Mouse (Mus musculus): ENCODE results near the gene Lrmda.

Lrmda gene

GRCm38 (mm10) chr14:22907221-22907620, 887.7 kb downstream of the Lrmda start:
- no peak for DNase-seq

GRCm38 (mm10) chr14:22908006-22908405, 888.5 kb downstream of the Lrmda start:
- no peak for DNase-seq

DNA sequence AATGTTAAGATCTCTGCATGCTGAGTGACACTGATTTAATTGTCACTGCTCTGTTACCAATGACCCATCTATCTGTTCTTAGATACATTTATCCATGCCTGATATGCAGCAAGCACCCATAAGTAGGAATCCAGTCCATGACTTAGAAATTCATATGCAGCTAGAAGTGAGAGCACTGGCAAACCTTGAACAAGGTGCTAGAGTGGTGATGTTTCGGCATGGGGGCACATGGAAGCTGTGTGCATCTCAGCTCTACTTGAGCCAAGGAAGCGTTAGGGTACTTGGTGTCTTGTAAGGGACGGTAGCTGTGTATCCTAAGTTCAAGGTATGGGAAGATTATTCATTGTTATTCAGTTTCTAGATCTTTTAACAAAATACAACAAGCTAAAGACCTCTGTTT, 896.0 kb downstream of the Lrmda start:
- DNase-seq = no peak

DNA sequence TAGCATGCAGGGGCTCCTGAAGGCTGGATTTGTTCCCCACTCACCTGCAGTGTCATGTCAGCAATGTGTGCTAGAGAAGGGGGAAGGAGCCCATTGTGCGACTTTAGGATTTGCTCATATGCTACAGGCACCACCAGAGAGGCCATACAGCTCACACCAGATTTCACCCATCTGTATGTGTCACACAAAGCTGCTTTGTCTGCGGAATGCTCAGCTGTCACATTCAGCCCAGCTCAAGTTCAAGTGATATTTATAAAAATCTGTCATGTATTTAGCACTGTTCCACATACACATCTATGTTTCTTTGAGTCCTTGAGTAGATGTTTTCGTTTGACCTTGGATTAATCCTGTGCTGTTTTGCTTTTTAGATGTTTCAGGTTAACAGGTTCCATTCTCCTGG, 899.0 kb downstream of the Lrmda start:
- DNase-seq = no peak

DNA sequence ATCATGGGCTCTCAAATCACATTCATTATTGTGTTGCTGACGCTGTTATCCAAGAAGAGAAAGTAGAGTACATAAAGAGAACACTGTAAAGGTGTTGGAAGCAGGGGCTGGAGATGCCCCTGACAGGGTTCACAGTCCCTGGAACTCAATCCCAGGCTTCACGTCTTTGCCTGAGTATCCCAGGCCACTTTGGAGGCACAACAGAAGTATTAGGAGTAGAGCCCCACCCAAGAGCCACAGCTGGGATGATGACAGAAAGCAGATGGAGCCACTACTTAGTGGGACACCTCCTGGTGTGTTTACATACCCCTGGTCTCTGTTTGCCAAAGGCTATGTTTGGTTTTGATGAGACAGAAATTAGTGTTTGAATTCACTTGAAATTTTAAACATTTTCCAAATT, 899.4 kb downstream of the Lrmda start:
- DNase-seq = no peak

- DNase-seq = no peak
Measured at GRCm38 (mm10) chr14:22921152-22921551, 901.6 kb downstream of the Lrmda start.

DNA sequence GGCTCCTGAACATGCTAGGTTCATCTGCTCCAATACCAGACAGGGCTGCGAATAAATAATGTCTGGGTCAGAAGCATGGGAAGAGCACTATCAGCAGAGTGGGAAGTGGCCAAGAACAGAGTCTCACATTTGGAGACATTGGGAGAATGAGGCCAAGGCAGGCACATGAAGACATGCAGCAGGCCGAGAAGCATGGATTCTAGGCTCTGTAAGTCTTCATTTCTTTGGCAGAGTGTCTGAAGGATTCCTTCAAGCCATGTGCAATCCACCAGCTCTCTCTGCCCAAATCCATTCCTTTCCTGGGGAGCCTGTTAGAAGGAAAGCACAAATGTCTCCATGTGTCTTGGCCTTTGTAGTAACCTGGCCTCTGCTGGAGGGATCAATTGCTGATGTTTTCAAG, 902.3 kb downstream of the Lrmda start:
- no peak for DNase-seq

- no peak for DNase-seq
Measured at GRCm38 (mm10) chr14:22922571-22922970, 903.1 kb downstream of the Lrmda start.

DNA sequence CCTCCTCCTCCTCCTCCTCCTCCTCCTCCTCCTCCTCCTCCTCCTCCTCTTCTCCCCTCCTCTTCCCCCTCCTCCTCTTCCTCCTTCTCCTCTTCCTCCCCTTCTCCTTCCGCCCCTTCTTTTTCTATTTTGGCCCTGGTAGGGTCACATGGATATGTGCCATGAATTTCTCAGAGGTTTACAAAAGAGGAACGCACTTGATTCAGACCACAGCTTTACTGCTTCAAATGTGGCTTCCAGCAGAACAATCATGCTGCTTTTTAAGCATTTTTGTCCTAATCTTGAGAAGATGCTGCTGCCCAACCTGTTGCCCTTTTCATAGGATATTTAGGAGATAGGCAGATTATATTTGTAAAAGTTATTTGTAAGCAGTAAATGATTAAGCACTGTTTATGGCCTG, 903.7 kb downstream of the Lrmda start:
- DNase-seq = no peak

GRCm38 (mm10) chr14:22928263-22928662, 908.8 kb downstream of the Lrmda start:
- no peak for DNase-seq

GRCm38 (mm10) chr14:22928683-22929082, 909.2 kb downstream of the Lrmda start:
- DNase-seq = no peak

GRCm38 (mm10) chr14:22929585-22929984, 910.1 kb downstream of the Lrmda start:
- DNase-seq = no peak

- DNase-seq = no peak
Measured at GRCm38 (mm10) chr14:22930488-22931046, 911.1 kb downstream of the Lrmda start.

DNA sequence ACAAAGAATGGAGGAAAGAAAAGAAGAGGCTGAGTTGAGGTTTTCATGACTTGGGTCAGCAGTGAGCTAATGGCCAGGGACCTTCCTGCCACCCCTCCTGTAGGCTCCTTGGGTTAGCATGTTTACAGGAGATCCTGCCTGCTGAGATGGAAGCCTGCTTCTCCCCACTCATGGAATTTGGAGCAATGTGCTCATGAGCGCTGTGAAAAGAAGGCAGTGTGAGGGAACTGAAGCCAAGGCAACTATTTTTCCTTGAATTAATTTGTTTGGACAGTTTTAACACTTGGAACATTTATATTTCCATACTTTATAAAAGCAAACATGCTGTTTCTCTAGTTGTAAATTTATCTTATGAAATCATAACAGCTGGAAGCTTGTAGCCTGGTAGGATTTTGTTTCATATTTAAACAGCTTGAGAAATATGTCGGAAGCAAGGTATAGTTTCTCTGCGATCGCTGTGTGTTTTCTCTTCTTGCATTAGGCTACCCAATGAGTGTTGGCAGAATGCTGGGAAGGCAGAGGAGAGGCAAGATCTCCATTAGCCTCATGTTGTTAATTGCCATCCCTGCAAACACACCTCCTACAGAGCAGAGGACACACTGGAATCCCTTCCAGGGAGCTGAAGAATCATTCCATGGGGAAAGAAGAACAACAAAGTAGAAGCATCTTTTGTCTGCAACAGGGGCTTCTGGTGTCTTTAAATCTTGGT, 911.8 kb downstream of the Lrmda start:
- DNase-seq = no peak

- no peak for DNase-seq
Measured at GRCm38 (mm10) chr14:22936701-22937100, 917.2 kb downstream of the Lrmda start.

DNA sequence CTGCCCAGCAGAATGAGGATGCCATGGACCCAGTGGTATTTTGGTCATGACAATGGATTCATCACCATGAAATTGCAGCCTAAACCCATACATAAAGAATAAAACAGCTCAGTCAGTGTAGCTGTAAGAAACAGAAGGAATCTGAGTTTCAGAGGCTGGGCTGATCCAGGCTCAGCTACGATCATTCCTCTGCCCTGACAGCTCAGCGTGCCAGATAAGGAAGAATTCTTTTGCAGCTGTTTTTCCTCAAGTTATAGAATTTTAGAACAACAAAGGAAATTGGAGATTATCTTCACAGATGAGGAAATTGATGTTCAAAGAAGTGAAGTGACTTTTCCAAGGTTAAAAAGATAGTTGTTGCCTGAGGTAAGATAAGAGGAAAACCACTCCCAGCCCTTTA, 921.1 kb downstream of the Lrmda start:
- no peak for DNase-seq

DNA sequence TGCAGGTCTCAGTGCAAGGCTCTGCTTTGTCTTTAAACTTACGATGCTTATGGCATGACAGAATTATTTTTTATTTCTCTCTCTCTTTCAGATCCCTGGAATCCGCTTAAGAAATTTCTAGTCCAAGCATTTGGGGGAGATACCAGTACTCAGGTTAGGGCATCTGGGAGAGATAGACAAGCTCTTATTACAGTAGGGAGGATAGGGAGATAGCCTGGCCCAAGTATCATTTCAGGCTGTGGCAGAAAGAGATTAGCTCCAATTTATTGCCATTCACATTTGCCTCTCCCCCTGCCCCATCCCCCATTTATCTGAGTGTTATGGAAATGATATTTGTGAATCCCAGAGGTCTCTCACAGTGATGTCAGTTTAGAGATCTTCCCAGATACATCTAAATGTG, 923.1 kb downstream of the Lrmda start:
- no peak for DNase-seq

GRCm38 (mm10) chr14:22949466-22949865, 930.0 kb downstream of the Lrmda start:
- no peak for DNase-seq

GRCm38 (mm10) chr14:22952981-22953380, 933.5 kb downstream of the Lrmda start:
- no peak for DNase-seq

GRCm38 (mm10) chr14:22960166-22960565, 940.7 kb downstream of the Lrmda start:
- no peak for DNase-seq

DNA sequence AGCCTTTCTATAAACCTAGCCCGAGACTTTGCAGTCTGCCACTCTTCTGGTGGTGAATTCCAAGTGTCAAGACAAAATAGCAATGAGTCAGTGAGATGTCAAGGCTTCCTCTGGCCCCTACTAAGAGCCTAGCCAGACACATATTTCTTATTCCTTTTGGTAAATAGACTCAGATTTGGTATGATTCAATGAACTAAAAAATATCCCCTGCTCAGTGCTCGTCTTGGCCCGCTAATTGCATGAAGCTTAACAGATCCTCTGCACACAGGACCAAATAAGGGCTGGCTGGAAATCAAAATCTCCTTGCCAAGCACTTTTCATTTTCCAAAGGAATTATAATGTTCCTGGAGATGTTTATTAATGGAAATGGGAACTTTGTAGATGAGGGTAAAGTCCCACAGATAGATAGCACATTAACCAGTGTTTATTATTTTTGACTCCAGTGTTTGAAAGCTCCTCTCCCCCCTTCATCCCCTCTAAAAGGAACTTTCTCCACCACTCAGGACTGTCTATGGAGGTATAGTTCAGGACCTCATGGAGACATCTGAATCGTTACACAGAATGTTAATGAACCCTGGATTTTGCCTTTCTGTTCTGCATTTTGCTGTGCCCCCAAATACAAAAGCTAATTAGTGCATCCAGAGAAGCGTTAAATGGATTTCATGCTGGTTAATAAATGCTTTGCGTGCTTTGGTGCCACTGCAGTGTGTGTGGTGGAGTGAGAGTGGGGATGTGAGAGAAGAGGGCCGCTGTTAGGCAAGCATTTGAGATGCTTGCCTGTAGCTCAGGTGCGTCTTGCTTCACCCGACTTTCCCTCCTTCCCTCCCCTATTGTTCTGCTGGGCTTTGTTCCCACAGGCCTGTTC, 945.5 kb downstream of the Lrmda start:
- no peak for DNase-seq

DNA sequence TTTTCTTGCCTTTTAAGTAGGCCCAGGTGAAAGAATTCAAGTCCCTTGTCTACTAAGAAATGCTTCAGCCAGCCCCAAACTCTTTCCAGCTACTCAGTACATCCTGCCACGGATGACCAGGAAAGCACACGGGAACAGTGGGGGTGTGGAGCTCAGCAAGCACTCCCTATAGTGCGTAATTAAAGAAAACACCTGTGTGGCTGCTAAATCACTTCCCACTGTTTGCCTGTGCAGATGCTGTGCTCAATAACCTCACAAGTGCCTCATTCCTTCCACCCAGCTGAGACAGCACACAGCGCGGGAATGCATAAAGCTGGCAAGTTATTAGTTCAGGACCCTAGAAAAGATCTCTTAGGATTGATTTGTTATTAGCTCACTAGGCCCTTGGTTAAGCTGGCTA, 949.2 kb downstream of the Lrmda start:
- DNase-seq = no peak

DNA sequence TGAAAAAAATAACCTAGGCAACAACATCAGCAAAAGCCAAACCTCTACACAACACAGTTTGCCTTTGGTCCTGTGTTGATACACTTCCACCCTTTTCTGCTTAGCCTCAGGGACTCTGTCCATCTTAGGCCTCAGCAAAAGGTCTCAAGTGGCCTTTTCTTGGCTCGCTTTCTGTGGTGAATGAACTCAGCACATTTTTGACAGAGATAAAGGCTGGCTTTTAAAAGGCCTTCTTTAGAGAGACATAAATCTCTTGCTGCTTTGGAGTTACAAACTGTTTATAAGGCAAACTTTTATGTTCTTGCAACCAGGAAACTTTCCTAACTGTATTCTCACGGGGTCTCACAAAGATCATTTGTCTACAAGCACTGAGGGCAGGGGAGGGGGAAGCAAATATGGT, 967.2 kb downstream of the Lrmda start:
- DNase-seq = no peak

GRCm38 (mm10) chr14:22988090-22988669, 968.7 kb downstream of the Lrmda start:
- DNase-seq = no peak
